Mouse (Mus musculus) G1E-ER4 (cell line): ENCODE data around the gene Alcam. TPM values are rescaled to one million over a fixed set of nuclear protein-coding genes. Genes with fewer than 3 reads are reported as not detected.

ENCODE experiments used
- GATA1 ChIP-seq: IDR thresholded peaks from one replicate; pipeline ENCODE4 v1.8.0; 2012; ENCODE audit warnings: low read length, inconsistent platforms
- polyA plus RNA-seq: library from polyadenylated mRNA; stranded (reverse); fragments of >175 nt; gene quantifications from 2 replicates; pipeline ENCODE4 v1.2.3, GENCODE M21; 2012

The Alcam gene
- polyA plus RNA-seq, 1 experiment, result not detected

DNA sequence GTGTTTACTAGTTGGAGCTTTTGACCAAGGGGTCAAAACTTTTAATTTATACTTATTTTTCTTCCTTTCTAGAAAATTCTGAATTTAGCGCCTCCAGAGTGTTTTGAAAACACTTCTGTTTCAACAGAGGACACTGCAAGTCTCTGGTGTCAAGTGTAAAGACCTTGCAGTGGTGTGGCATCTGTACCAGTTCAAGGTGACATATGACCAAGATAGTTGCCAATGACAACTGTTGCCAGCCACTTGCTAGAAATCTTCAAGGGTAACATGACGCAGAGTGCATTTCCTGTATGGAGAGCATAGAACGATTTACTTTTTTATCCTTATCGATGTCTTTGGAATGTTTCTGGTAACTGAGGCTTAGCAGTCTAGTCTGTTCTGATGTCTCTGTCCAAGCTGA, 119.8 kb downstream of the Alcam start:
- TF ChIP-seq GATA1, result no peak

DNA sequence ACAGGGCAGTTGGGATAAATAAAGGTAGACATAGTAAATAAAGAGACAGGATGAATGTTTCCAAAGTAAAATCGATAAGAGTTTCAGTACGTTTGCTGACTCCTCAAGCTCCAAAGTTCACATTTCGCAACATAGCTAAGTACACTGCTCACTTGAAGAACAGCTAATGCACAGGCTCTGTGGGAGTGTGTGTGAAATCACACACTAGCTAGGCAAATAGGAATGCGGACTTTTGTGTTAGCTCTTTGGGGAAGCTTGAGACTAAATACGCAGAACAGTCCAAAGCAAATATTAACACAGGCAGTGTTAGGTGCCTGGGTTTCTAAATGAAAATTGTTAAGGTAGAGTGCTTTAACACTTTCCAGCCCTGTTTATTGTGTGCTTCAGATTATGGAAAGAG, 120.2 kb downstream of the Alcam start:
- TF ChIP-seq GATA1, result no peak

DNA sequence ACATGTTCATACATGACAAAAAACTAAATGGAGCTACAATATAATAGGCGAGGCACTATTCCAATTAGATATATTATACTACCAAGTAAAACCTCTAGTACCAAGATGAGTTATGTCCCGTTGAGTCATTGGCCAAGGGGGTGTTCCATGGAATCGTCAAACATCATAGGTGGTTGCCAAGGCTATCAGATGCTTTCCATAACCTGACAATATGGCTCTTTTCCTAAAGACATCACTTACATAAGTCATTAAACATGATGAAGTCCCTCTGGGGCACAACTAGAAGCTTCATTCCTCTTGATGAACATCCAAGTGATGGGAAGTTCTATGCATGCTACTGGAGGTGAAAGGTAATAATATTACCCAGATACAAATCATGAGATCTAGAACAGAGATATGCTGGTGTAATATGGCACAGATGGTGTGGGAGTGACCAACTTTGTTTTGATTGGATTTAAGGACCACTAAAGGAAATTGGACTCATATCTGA, 122.5 kb downstream of the Alcam start:
- no peak for TF ChIP-seq GATA1

DNA sequence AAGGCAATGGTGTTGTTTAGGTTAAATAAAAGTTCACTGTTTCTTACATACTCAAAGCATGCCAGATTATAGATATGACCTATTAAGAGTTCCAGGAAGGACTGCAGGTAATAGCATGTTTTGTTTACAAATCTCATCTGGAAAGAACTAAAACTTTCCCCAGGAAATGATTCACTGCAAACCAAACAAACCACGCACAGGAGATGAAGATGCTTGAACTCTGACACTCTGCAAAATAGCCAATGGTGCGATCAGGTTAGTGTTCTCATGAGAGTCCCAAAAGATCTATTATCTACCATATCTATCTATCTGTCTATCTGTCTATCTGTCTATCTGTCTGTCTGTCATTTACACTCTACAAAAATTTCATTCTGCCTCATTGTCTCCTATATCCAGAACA, 124.5 kb downstream of the Alcam start:
- no peak for TF ChIP-seq GATA1

DNA sequence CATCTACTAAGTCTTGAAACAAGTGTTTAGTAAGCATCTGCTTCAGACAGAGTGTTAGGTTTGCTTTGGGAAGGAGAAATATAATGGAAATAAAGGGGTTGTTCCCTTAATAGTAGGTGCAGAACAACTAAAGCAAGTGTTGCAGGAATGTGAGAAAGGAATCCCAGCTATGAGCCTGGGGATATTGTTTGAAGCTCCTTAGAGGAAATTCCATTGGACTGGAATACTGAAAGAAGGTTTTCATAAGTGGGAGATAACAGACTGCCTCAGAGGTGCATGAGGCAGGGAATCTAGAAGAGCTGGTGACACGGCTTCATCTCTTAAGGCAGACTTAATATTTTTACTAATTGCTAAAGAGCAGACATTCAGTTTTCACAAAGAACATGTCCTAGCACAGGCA, 134.6 kb downstream of the Alcam start:
- TF ChIP-seq GATA1, result no peak

DNA sequence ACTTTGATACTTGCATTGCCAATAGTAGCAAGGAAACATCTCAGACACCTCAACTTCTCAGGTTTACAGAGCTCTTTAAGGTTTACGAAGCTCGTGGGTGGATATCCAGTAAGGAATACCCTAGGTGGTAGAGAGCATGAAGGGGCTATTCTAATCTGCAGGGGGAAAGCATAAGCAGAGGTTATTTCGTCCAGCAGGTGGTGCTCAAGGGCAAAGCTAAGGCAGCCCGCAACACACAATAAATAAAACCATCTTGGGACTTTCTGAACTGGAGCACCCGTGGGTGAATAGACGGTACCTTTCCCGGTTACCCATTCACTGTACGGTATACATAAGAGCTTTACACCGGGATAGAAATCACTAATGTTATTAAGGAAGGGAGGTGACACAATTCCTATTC, 142.8 kb downstream of the Alcam start:
- TF ChIP-seq GATA1, result no peak

DNA sequence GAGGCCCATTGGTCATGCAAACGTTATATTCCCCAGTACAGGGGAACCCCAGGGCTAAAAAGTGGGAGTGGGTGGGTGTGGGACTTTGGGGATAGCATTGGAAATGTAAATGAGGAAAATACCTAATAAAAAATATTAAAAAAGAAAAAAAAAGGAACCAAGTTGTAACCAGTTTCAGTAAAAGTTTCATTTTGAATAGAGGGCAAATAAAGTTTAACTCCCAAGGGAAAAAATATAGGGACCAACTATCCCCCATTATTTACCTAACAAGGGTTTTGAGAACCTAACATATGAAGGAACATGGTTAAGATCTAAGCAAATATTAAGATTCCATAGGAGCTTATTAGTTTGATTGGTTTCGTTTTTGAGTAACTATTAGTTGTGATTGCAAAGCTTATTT, 146.9 kb downstream of the Alcam start:
- TF ChIP-seq GATA1, result no peak

DNA sequence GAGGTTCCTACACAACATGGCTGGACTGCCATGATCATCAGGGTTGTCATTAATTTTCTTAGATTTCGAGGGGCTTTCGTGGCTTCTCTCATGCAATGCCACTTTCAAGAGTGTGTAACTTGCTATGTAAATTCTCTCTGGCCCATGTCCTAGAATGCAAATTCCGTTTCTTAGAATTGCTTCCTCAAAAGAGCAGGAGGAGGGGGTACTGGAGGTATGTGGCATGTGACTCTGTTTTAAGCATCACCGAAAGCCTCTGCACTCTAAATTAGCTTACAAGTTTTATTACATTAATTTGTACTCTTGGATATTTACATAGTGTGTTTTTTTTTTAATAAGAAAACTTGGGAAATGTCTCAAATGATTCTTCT, 150.4 kb downstream of the Alcam start:
- no peak for TF ChIP-seq GATA1

DNA sequence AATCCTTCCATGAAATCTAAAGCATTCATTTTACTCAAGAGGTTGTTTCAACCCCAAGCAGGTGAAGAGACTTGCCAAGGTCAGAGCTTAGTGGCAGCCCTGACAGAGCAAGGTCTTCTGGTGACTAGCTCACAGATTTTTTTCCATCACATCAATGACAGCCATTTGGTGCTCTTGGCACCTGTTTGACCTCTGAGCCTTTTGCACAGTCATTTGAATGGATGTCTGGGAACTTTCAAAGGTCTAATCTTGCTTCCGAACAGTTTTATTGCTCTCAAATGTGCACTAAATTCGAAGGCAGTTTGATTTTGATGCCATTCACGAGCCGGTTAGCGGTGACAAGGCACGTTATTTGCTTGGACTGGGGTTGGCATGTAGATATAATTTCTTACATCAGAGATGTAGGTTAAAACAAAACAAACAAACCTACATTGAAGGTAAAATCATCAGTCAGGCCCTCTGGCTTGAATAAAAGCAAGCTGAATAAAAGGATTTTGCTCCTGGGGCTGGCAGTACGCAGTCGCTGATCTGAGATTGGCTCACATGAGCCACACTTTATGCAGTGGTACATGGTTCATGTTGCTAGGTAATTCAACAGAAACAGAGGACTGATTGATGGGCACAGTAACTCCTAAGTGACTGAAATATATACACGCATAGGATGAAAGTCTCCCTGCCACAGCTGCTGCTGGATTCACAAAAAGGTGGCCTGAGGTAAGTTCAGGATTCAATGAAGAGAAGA, 150.9 kb downstream of the Alcam start:
- no peak for TF ChIP-seq GATA1

DNA sequence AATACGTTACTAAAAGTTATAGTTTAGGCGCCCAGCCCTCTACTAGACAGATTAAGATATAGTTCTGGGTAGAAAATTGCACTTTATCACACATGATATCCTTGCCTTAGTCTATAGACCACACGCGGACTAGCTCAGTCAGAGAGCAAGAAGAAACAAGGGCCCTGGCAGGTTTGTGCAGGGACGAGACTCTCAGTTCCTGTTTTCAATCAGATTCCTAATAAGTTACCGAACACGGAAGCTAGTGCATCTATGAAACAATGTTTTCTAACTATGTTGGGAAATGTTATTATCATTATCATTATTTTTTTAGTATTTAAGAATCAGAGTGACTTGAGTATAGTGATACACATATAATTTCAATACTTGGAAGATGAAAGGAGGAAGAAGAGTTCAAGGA, 152.1 kb downstream of the Alcam start:
- no peak for TF ChIP-seq GATA1

DNA sequence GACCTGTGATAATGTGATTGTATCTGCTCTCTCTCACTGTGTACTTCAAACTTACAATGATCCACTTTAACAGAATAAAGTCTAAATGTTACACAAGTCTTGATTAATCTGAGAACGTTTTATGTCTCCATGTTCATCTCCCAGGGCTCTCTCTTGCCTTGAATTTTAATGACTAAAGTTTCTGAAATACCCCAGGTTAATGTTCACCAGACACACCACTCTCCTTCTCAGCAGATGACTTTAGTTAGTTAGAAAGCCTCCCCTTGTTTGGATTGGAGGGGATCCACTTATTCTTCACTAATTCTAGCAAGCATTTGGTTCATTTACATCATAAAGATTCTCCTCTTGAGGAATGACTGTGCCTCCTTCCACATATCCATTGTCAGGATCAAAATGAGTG, 157.5 kb downstream of the Alcam start:
- no peak for TF ChIP-seq GATA1

DNA sequence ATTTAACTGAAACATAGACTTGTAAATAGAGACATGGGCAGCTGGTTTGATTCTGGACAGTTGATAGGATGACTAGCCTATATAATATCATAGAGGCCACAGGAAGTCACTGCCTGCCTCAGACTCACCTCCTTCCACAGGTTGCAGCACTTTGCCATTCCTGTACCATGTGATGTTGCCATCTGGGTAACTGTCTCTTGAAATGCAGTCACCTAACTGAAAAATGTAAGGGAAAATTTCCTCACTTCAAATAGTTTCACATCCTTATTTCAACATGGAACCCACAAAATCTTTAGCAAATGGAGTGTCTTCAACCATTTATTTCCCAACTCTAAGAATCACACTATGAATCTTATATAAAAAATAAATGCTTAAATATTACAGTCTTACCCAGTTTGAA, 158.3 kb downstream of the Alcam start:
- no peak for TF ChIP-seq GATA1

DNA sequence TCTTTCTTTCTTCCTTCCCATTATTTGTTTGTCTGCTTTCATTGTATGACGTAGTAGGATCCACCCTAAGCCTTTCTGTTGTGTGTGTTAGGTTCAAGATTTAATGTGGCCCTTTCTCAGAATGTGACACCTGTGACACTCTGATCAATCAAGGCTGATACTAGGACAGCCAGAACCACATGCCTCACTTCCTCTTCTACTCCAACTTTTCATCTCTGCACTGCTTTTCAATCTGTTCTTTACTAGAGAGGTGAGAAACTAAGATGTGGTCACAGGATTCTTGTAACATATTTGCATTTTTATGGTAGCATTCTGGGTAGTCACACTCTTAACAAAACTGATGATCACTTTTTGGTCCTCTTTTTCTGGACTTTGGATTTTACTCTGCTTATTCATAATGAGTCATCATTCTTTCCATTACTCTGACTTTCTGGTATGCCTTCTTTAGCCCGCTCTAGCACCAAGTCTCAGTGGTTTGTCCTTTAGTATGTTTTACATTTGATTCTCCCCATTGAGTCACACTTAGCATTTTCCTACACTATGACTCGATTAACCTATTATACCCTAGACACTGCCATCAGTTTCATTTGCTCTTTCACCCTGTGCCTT, 161.3 kb downstream of the Alcam start:
- TF ChIP-seq GATA1, result no peak

DNA sequence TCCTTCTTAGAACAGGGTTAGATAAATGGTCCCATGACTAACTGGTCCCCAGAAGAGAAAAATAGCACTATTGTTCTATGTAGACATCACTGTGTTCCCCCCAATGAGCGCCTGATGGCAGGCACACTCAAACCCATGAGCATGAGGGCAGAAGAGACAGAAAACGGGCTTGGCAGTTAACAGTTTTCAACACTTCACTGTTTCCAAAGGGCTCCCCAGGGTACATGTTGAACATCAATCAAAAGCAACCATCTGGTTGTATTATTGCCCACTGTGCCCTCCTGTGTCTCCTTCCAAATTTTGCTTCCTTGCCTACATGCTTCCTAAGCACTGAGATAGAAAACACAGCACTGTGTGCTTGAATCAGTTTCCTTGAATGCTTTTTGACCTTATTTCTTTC, 173.7 kb downstream of the Alcam start:
- no peak for TF ChIP-seq GATA1

DNA sequence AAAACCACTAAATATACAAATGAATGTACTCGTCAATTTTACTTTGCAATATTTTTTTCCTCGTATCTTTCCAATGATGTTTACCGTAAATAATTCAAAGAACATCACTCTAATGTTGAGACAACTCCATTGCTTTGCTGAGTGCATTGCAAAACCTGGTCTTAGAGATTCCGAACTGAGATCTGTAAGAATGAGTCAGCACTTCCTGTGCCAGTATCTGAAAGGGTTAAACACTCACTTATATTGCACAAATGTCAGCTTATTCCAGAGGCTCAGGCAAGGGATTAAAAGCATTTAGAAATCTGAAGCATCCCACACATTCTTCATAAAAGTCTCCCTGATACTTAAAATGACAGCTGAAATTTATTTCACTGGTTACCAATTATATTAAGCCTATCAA, 188.8 kb downstream of the Alcam start:
- TF ChIP-seq GATA1, result no peak

DNA sequence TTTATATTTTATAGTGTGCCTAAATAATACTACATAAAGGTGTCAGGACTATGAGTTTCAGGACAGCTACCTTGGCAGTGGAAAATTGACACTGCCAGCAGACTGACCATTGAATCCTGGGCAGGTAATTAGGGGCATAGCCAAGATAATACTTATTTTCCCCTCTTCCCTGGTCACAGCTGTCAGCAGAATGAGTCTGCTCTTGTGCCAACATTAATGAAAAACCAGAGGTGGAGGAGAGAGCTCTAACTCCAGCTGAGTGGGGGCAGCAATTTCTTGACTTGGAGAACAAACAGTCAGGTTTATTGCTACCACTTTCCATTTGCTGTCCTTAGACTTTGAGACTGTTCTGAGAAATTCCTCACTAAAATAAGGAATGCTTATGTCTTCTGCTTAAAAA, 190.1 kb downstream of the Alcam start:
- no peak for TF ChIP-seq GATA1

DNA sequence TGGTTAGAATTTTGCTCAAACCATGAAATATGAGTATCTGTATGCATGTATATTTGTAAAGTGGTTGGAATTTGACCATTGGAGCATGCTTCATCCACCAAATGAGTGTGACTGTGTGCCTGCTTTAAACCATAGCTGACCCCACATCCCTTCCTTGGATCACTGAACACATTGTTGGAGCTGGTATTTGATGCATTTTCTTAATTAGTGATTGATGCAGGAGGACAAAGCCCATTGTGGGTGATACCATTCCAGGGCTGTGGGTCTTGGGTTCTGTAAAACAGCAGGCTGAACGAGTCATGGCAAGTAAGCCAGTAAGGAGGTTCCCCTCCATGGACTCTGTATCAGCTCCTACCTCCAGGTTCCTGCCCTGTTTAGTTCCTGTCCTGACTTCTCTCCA, 191.3 kb downstream of the Alcam start:
- TF ChIP-seq GATA1, result no peak
